Mouse (Mus musculus) c-Kit-positive CD71-negative TER-119-negative erythroid progenitor cells, embryonic 14.5 days (primary cell): ENCODE results near the gene Pcolce2.

Experiments
- DNase-seq: peaks from one replicate; pipeline ENCODE4 v3.0.0-alpha.2; 2013; ENCODE audit warnings: low read depth

Pcolce2 gene

GRCm38 (mm10) chr9:95708943-95709342 is 71.5 kb downstream of the Pcolce2 start:
- DNase-seq = no peak

GRCm38 (mm10) chr9:95712574-95712973 is 75.2 kb downstream of the Pcolce2 start:
- DNase-seq = no peak

- DNase-seq = no peak
Measured at GRCm38 (mm10) chr9:95736238-95736637, 98.8 kb downstream of the Pcolce2 start.

GRCm38 (mm10) chr9:95744845-95745613 is 107.6 kb downstream of the Pcolce2 start:
- no peak for DNase-seq

GRCm38 (mm10) chr9:95747298-95747697 is 109.9 kb downstream of the Pcolce2 start:
- DNase-seq = no peak
